Mouse (Mus musculus): ENCODE measurements around the gene Ebf3. TPM values are rescaled to one million over a fixed set of nuclear protein-coding genes. Genes with fewer than 3 reads are reported as not detected.
A peak's percentile ranks its signal among the peaks of the same experiment; 100 is the strongest.

Ebf3 gene
- polyA plus RNA-seq, 1 experiment from 2014 or later: 9.4 TPM

DNA sequence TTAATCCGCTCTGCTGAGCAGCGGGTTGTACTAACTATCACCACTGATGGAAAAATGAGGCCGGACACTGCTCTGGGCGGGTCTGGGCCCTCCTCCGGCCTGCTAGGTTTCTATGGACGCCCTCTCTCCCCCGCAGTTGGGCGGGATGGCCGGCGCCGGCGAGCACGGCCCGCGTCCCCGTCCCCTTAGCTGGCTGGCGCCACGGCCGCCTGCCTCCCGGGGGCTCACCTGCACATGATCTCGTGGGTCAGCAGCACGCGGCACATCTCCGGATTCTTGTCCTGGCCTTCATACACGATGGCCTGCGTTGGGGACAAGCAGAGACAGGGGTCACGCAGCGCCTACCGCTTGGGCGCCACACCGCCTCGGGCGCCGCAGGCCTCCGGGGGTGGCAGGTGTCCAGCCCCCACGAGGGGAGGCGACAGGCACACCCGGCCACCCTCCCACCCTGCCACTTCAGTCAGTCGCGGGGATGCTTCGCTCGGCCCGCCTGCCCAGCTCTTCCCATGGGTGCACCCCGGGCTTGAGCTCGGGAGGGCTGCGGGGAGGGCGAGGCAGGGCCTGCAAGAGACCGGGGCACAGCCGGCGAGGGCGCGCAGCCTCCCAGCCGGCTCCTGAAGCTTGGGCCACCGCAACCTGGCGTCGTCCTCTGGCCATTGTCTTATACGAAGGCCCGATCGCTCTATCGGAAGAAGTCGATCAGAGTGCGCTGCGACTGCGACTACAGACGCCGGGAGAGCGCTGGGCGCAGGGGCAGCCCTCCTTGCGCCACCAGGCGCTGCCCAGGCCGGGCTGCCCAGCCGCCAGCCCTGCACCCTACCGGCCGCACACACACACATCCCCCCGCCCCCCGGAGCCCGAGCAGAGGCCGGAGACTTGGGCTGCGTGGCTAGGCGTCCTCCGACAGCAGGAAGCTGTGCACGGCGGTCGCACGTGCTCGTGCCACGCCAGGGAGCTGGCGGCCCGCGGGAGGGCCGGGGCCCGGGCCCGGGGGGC is 4.9 kb downstream of the Ebf3 start:
- under 1% methylated on average over 93 of the region's 93 CpGs for WGBS
- peaks cover 80% of the 10 kb centered on the region for H3K4me1 ChIP-seq
- peak; percentile 79 for DNase-seq (ENCODE audit: low spot score)
- H3K4me3 ChIP-seq: peak overlapping the region; percentile 87
- peaks cover 17% of the 10 kb centered on the region for H3K36me3 ChIP-seq (replicated peaks)
- H3K27me3 ChIP-seq (replicated peaks; ENCODE audit: low read depth, poor library complexity, severe bottlenecking): peaks cover 95% of the 10 kb centered on the region
- H3K9me3 ChIP-seq: no peaks in the 10 kb centered on the region
- H3K27ac ChIP-seq (replicated peaks): peak overlapping the region; percentile 94

DNA sequence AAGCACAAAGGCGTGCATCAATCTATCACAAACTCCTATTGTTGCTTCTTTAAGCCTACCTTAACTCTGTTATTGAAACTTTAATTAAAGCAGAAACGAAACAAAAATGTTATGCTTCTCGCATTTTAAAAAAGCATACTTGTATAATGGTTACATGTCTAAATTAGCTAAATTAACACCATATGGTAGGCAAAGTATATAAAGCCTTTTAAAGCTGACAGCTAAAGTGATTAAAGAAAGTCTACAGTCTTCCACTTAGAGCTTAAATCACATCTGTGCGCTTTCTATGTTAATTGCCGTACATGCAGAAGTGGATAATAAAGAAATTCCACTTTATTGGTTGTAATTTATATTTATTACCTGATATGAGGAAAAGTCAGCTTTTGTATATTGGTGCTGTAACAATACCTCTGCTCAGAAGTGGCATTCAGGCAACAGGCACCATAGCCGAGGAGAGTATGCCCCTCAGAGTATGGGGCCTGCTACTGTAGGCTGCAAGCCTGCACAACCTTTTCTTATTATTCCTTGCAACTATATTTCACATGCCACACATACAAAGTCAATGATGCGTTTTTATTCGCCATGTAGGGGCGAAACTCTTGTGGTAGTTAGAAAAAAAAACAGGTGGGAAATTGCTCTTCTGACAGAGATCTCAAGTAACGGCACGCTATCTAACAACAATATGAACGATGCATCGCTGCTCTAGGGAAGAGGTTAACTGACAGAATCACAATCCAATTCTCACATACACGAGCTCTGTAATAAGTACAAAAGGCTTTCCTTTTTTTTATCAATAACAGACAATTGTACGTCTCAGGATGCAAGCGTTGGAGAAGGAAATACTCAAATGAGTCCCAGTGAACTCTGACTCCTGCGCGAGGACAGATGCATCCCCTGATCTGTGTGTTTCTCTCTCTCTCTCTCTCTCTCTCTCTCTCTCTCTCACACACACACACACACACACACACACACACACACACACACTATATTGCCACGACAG is 5.9 kb downstream of the Ebf3 start:
- peaks cover 20% of the 10 kb centered on the region for H3K36me3 ChIP-seq (replicated peaks)
- H3K4me1 ChIP-seq: peaks cover 85% of the 10 kb centered on the region
- DNase-seq (ENCODE audit: low spot score): peak; percentile 45
- WGBS: 12% methylated on average over 19 of the region's 19 CpGs
- H3K4me3 ChIP-seq: peak overlapping the region; percentile 87
- peak overlapping the region; percentile 94 for H3K27ac ChIP-seq (replicated peaks)
- peaks cover 94% of the 10 kb centered on the region for H3K27me3 ChIP-seq (replicated peaks; ENCODE audit: low read depth, poor library complexity, severe bottlenecking)
- no peaks in the 10 kb centered on the region for H3K9me3 ChIP-seq

DNA sequence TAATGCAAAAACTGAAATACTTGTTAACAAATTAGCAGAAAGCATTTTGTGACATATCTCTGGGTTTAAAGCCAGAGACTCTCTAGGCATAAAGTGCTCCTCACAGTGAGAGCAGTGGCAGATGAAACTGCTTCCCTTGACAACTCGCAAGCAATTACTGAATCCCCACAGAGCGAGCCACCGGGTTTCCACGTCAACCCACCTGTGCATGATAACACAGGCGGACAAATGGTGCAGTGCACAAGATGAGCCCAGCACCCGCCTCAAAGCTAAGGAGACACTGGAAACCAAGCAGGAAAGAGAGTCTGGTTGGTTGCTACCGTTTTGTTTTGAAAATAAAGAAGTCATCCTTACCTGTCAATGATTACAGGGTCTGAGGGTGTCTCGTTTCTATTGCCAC is 7.1 kb downstream of the Ebf3 start:
- Histone ChIP-seq H3K4me3 (peak overlapping the region; percentile 44), H3K27ac (replicated peaks) (no peak overlapping the region), H3K9me3 (no peaks in the 10 kb centered on the region), H3K27me3 (replicated peaks; ENCODE audit: low read depth, poor library complexity, severe bottlenecking) (peaks cover 82% of the 10 kb centered on the region), H3K36me3 (replicated peaks) (peaks cover 20% of the 10 kb centered on the region), H3K4me1 (peaks cover 90% of the 10 kb centered on the region)
- DNase-seq (ENCODE audit: low spot score): no peak
- WGBS: 18% methylated on average over 8 of the region's 8 CpGs

DNA sequence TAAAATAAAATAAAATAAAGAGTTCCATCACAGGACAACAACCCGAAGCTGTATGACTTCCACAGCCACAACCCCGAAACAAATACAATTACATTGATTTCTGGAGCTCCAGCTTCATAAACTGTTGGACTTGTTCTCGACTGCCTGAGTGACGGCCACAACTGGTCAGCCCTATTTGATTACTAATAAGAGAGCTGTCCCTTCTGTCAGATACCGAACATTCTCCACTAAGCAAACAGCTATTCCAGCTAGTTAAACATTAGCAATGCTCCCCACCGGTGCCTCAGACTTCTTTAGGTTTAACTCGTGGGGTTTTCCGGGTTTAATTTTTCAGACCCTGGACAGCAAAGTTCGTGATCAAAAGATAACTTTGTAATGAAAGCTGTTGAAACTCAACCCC is 8.1 kb downstream of the Ebf3 start:
- peaks cover 93% of the 10 kb centered on the region for H3K4me1 ChIP-seq
- WGBS: 28% methylated on average over 9 of the region's 9 CpGs
- H3K27me3 ChIP-seq (replicated peaks; ENCODE audit: low read depth, poor library complexity, severe bottlenecking): peaks cover 75% of the 10 kb centered on the region

DNA sequence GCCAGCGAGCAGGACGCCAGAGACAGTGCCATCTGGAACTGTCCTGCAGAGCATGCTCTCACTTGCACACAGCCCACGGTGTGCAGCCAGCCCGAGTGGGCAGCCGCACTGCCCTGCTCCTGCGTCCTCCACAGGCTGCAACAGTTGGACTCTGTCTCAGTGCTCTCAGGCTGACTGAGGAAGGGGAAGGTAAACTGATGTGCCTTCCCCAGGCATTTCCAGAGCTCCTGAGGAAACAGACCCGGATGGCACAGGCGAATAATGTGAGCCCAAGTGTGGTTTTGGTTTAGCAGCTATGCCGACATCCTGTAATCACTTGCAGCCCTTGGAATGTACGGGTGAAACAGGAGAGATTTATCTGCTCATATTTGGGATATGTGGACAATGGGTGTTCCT is 10.5 kb downstream of the Ebf3 start:
- no peaks in the 10 kb centered on the region for H3K9me3 ChIP-seq
- DNase-seq (ENCODE audit: low spot score): peak; percentile 79
- H3K4me1 ChIP-seq: peaks cover 96% of the 10 kb centered on the region
- 25% methylated on average over 10 of the region's 10 CpGs for WGBS
- H3K36me3 ChIP-seq (replicated peaks): peaks cover 21% of the 10 kb centered on the region
- peak overlapping the region; percentile 43 for H3K4me3 ChIP-seq
- peaks cover 70% of the 10 kb centered on the region for H3K27me3 ChIP-seq (replicated peaks; ENCODE audit: low read depth, poor library complexity, severe bottlenecking)
- H3K27ac ChIP-seq (replicated peaks): peak overlapping the region; percentile 81

More for the DNA sequence above, 8.1 kb downstream of the Ebf3 start:
- Histone ChIP-seq H3K27ac (replicated peaks) (no peak overlapping the region), H3K36me3 (replicated peaks) (peaks cover 20% of the 10 kb centered on the region), H3K4me3 (peak overlapping the region; percentile 44; the same call in 1 of the 2 replicates), H3K9me3 (no peaks in the 10 kb centered on the region)
- DNase-seq (ENCODE audit: low spot score): no peak

DNA sequence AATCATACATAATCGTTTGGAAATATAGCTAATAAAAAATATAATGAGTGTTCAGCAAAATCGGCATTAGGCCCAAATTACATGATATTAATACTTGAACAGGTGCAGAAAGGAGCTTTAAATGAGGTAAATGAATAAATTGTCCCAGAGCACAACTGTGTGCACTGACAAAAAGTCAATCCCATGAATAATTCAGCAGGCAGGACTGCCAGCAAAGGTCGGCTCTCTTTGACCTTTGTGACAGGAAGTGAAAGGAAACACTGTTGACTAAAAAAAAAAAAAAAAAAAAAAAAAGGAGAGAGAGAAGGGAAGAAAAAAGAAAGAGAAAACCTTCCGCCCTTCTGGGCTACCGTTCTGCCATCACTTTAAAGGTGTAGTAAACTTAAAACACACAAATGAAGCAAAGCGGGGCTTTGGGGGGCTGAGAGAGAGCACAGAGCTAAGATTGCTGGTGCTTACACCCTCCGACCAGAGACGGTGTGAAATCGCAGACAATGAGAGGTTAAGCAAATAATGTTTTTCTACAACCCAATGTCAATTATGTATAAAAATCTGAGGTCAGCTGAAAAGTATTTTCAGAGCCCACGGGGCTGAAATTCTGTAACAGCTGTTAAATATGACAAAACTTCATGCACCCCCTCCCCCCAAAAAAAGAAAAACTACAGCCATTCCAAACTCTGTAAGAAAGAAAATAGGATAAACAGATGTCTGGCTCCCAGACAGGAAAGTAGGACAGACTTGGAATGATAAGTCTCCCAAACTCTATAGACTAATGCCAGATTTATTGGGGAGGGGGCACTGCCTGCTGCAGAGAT is 11.1 kb downstream of the Ebf3 start:
- Histone ChIP-seq H3K36me3 (replicated peaks) (peaks cover 21% of the 10 kb centered on the region), H3K27me3 (replicated peaks; ENCODE audit: low read depth, poor library complexity, severe bottlenecking) (peaks cover 64% of the 10 kb centered on the region), H3K9me3 (no peaks in the 10 kb centered on the region), H3K27ac (replicated peaks) (peak overlapping the region; percentile 81), H3K4me3 (peak overlapping the region; percentile 43), H3K4me1 (peaks cover 98% of the 10 kb centered on the region)
- no peak for DNase-seq (ENCODE audit: low spot score)
- 19% methylated on average over 10 of the region's 10 CpGs for WGBS

DNA sequence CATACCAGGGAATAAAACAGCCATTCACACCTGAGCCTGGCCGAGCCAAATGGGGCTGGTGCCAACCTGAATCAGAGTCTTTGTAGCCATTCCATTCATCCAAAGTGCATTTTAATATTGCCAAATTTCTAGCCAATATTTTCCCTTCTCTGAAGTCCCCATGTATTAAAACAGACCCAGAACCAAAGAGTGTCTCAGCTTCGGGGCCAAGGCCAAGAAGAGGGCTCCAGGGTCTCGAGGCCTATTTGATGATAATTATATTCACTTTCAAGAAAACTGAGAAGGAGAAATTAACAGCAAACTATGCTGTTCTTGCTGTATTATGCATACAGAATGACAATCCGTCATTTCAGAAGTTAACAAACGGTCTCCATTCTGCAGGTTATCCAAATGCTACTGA is 12.1 kb downstream of the Ebf3 start:
- peaks cover 100% of the 10 kb centered on the region for H3K4me1 ChIP-seq
- H3K4me3 ChIP-seq: 0 out of 2 replicates have a peak overlapping the region, but pooled peaks have one; percentile 9
- peaks cover 23% of the 10 kb centered on the region for H3K36me3 ChIP-seq (replicated peaks)
- 66% methylated on average over 5 of the region's 5 CpGs for WGBS
- no peak for DNase-seq (ENCODE audit: low spot score)
- peaks cover 63% of the 10 kb centered on the region for H3K27me3 ChIP-seq (replicated peaks; ENCODE audit: low read depth, poor library complexity, severe bottlenecking)
- no peak overlapping the region for H3K27ac ChIP-seq (replicated peaks)
- H3K9me3 ChIP-seq: no peaks in the 10 kb centered on the region

DNA sequence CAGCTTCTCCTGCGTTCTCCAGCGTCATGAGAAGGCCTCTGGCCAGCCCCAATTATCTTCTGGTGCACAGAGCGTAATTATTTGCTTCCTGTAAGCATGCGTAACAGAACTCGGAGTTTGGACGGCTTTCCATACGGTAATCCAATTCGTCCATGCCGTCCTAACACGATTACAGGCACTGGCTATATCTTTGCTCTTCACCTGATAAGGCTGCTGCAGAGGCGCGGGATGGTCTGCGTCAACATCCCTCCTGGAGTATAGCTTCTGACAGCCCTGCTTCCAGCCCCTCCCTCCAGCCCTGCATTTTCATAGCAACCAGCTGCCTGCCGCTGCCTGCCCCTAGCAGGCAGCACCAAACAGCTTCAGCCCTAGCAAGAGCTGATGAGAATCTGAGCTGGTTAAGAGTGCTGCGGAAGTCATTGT is 12.9 kb downstream of the Ebf3 start:
- DNase-seq (ENCODE audit: low spot score): peak; percentile 76
- WGBS: 17% methylated on average over 15 of the region's 15 CpGs
- Histone ChIP-seq H3K9me3 (no peaks in the 10 kb centered on the region), H3K36me3 (replicated peaks) (peaks cover 24% of the 10 kb centered on the region), H3K27me3 (replicated peaks; ENCODE audit: low read depth, poor library complexity, severe bottlenecking) (peaks cover 60% of the 10 kb centered on the region), H3K27ac (replicated peaks) (peak overlapping the region; percentile 62), H3K4me3 (peak overlapping the region; percentile 36), H3K4me1 (peaks cover 100% of the 10 kb centered on the region)

DNA sequence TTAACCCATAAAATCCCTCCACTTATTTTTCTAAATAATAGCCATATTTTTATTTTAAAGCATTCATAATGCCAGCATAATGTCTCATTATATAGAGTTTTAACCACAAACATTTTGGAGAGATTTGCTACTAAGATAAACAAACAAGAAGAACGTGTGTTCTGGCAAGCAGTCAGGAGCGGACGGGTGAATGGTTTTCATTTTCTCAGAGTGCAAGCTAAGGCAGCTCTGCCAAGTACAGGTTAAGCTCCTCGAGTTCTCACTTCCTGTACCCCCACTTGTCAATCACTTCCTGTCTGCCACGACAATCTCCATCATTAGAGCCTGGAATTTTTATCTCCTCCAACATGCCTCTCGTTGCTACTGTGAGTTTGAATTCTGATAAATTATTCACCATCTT is 13.4 kb downstream of the Ebf3 start:
- H3K27me3 ChIP-seq (replicated peaks; ENCODE audit: low read depth, poor library complexity, severe bottlenecking): peaks cover 57% of the 10 kb centered on the region
- peak overlapping the region; percentile 36; the same call in 1 of the 2 replicates for H3K4me3 ChIP-seq
- H3K36me3 ChIP-seq (replicated peaks): peaks cover 27% of the 10 kb centered on the region
- peaks cover 99% of the 10 kb centered on the region for H3K4me1 ChIP-seq
- WGBS: 22% methylated on average over 6 of the region's 6 CpGs
- no peak for DNase-seq (ENCODE audit: low spot score)
- 0 out of 2 replicates have a peak overlapping the region, but pooled peaks have one; percentile 62 for H3K27ac ChIP-seq (replicated peaks)
- H3K9me3 ChIP-seq: no peaks in the 10 kb centered on the region

DNA sequence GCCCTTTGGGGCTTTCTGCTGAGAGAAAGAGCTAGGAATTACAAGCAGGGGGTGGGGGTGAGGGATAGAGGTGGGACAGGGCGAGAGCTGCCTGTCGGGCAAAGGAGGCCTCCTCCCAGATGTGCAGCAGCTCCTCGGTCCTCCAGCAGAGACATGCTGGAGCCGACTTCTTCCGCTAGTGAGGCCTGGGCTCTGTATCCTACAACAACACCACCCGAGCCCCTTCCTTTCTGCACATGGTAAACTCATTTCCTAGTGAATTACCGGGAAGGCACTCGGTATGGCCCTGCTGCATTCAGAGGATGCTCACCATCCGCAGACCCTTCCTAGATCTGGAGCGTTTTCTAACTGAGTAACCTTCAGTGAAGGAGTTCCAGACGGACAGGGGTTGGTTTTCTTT is 14.1 kb downstream of the Ebf3 start:
- Histone ChIP-seq H3K9me3 (no peaks in the 10 kb centered on the region), H3K27ac (replicated peaks) (peak overlapping the region; percentile 59), H3K27me3 (replicated peaks; ENCODE audit: low read depth, poor library complexity, severe bottlenecking) (peaks cover 51% of the 10 kb centered on the region), H3K36me3 (replicated peaks) (peaks cover 27% of the 10 kb centered on the region), H3K4me3 (peak overlapping the region; percentile 16; the same call in 1 of the 2 replicates), H3K4me1 (peaks cover 98% of the 10 kb centered on the region)
- DNase-seq (ENCODE audit: low spot score): peak; percentile 62
- WGBS: 30% methylated on average over 11 of the region's 11 CpGs

DNA sequence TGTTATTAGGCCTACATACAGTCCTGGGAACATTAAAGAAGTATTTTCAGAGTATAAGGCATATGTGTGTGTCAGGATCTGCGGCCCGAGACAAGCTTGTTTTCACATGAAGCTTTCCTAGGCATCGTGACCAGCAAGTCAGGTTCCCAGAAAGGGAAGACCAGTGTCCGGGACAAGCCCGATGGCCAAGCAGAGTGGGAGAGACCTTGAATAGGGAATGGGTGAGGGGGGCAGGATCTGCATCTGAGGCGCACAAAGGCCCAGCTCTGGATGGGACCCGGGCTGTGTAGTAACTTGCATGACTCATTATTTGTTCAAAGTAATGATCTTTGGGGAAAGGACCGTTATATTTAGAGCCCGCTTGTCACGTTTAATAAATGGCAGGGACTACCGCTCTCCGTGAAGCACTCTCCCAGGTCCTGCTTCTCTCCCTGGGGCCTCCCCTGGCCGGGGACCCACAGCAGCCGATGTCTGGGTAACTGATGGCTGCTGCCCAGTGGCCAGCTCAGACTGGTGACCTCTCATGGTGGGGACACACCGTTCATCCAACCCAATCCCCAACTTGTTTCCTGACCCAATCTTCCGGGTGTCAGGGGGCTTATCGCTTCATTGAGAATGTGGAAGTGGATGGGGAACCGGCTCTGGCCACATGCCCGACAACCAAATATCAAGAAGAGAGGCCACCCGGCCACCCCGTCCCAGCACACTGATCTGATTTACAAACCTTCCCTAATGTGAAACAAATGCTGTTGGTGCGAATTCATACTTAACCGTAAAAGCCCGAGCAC is 16.5 kb downstream of the Ebf3 start:
- peak overlapping the region; percentile 54; the same call in 1 of the 2 replicates for H3K27ac ChIP-seq (replicated peaks)
- DNase-seq (ENCODE audit: low spot score): peak; percentile 58
- peaks cover 34% of the 10 kb centered on the region for H3K36me3 ChIP-seq (replicated peaks)
- peaks cover 98% of the 10 kb centered on the region for H3K4me1 ChIP-seq
- H3K27me3 ChIP-seq (replicated peaks; ENCODE audit: low read depth, poor library complexity, severe bottlenecking): peaks cover 35% of the 10 kb centered on the region
- no peak overlapping the region for H3K4me3 ChIP-seq
- WGBS: 56% methylated on average over 24 of the region's 24 CpGs
- H3K9me3 ChIP-seq: no peaks in the 10 kb centered on the region

All from embryonic facial prominence, embryonic 10.5 days (tissue).